21 mouse cellular contexts compared by ENCODE assay signal in the genomic region with DNA sequence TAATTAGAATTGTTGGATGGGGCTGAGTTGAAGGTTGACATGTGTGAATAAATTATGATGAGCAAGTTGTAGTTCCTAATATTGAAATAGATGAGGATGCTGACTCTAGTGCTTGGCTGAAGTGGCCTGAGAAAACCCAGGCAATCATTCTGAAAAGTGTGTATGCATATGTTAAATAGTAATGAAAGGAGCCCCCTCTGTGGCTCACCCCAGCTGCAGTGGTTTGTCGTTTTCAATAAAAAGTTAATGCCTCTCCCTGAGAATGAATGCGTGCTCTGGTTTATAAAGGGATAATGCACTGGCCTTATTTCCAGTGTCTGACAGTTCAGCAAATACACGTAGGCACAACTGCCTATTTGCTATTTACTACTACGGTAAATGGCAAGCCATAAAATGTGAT.
DNase-seq lines count a peak whose midpoint lies in the region; ATAC-seq lines count a peak whose summit lies in the region.
"Had no signal": no experiment of that assay in that cellular context is flagged by ENCODE, and none has a peak within 500 bp of the region (broad histone marks: within the 10 kb centered on the region; RNA-seq: fewer than 3 reads in every experiment).

No protein-coding gene starts in this region.

- no peak overlapping the region for H3K4me3 ChIP-seq in hindbrain, embryonic 16.5 days (ENCODE audit: low read length)
- H3K4me3 ChIP-seq in hindbrain, embryonic 10.5 days: no peak overlapping the region
- no peak overlapping the region for H3K4me3 ChIP-seq in midbrain, embryonic 15.5 days
- no peak overlapping the region for H3K4me3 ChIP-seq in neural tube, embryonic 15.5 days (replicated peaks)
- H3K4me3 ChIP-seq: embryonic facial prominence, embryonic 13.5 days; forebrain, embryonic 13.5 days; heart, adult 2 months; heart, embryonic 15.5 days; hindbrain, embryonic 15.5 days had no signal

- DNase-seq in hindbrain, embryonic 10.5 days (ENCODE audit: low spot score): no peak
- peak; percentile 10 for DNase-seq in retina, postnatal 1 day
- DNase-seq in retina, embryonic 14.5 days (ENCODE audit: low spot score): no peak
- DNase-seq in T-cell, adult 2 months (ENCODE audit: low spot score): no peak
- no peak for DNase-seq in B cell, adult 2 months
- DNase-seq: adrenal gland, adult 8-10 months; adrenal gland, postnatal 36 days; cerebellum, adult 11 months; cerebellum, adult 8-10 months; cerebellum, postnatal 25 days; gastrocnemius, postnatal 14 days; heart, adult 2 months; heart, postnatal 14 days had no signal

- H3K36me3 ChIP-seq in hindbrain, embryonic 16.5 days (ENCODE audit: control insufficient read depth, insufficient read depth, low read length): no peaks in the 10 kb centered on the region
- no peaks in the 10 kb centered on the region for H3K36me3 ChIP-seq in hindbrain, embryonic 10.5 days
- H3K36me3 ChIP-seq in midbrain, embryonic 15.5 days (replicated peaks): no peaks in the 10 kb centered on the region
- H3K36me3 ChIP-seq in neural tube, embryonic 15.5 days: no peaks in the 10 kb centered on the region
- H3K36me3 ChIP-seq: embryonic facial prominence, embryonic 13.5 days; heart, embryonic 15.5 days; hindbrain, embryonic 15.5 days had no signal

- 0 out of 2 replicates have a peak, but pooled peaks have one; percentile 42 for ATAC-seq in hindbrain, embryonic 16.5 days
- peak; percentile 76 for ATAC-seq in midbrain, embryonic 15.5 days (replicated peaks)
- ATAC-seq in neural tube, embryonic 15.5 days (ENCODE audit: low FRiP score): peak; percentile 61
- ATAC-seq: forebrain, embryonic 13.5 days had no signal

- no peak overlapping the region for H3K27ac ChIP-seq in hindbrain, embryonic 16.5 days (ENCODE audit: low read depth, low read length)
- H3K27ac ChIP-seq in hindbrain, embryonic 10.5 days: no peak overlapping the region
- H3K27ac ChIP-seq in midbrain, embryonic 15.5 days: no peak overlapping the region
- H3K27ac ChIP-seq in neural tube, embryonic 15.5 days (replicated peaks): no peak overlapping the region
- H3K27ac ChIP-seq: embryonic facial prominence, embryonic 13.5 days; forebrain, embryonic 13.5 days; heart, adult 2 months; heart, embryonic 15.5 days; hindbrain, embryonic 15.5 days had no signal

- H3K27me3 ChIP-seq in hindbrain, embryonic 16.5 days (replicated peaks; ENCODE audit: control insufficient read depth, insufficient read depth, low read length): no peaks in the 10 kb centered on the region
- no peaks in the 10 kb centered on the region for H3K27me3 ChIP-seq in hindbrain, embryonic 10.5 days (ENCODE audit: insufficient read depth, poor library complexity, severe bottlenecking)
- H3K27me3 ChIP-seq in midbrain, embryonic 15.5 days (replicated peaks): no peaks in the 10 kb centered on the region
- H3K27me3 ChIP-seq in neural tube, embryonic 15.5 days (replicated peaks): no peaks in the 10 kb centered on the region
- H3K27me3 ChIP-seq: embryonic facial prominence, embryonic 13.5 days; forebrain, embryonic 13.5 days; heart, embryonic 15.5 days; hindbrain, embryonic 15.5 days had no signal

- 60% methylated on average over 4 of the region's 4 CpGs for WGBS in hindbrain, embryonic 16.5 days
- 81% methylated on average over 4 of the region's 4 CpGs for WGBS in hindbrain, embryonic 10.5 days
- WGBS in midbrain, embryonic 15.5 days: 27% methylated on average over 4 of the region's 4 CpGs
- WGBS in neural tube, embryonic 15.5 days: 30% methylated on average over 4 of the region's 4 CpGs

- H3K9ac ChIP-seq in hindbrain, embryonic 16.5 days (ENCODE audit: low read depth, low read length): no peak overlapping the region
- no peak overlapping the region for H3K9ac ChIP-seq in midbrain, embryonic 15.5 days
- H3K9ac ChIP-seq in neural tube, embryonic 15.5 days (replicated peaks): no peak overlapping the region
- H3K9ac ChIP-seq: embryonic facial prominence, embryonic 13.5 days; forebrain, embryonic 13.5 days; heart, embryonic 15.5 days; hindbrain, embryonic 15.5 days had no signal

- H3K9me3 ChIP-seq in hindbrain, embryonic 16.5 days (ENCODE audit: control insufficient read depth, low read length): no peaks in the 10 kb centered on the region
- no peaks in the 10 kb centered on the region for H3K9me3 ChIP-seq in hindbrain, embryonic 10.5 days
- no peaks in the 10 kb centered on the region for H3K9me3 ChIP-seq in midbrain, embryonic 15.5 days
- H3K9me3 ChIP-seq in neural tube, embryonic 15.5 days (replicated peaks): no peaks in the 10 kb centered on the region
- H3K9me3 ChIP-seq: embryonic facial prominence, embryonic 13.5 days; forebrain, embryonic 13.5 days; heart, embryonic 15.5 days; hindbrain, embryonic 15.5 days had no signal

- H3K4me2 ChIP-seq in hindbrain, embryonic 16.5 days (ENCODE audit: low read length): no peak overlapping the region
- H3K4me2 ChIP-seq in midbrain, embryonic 15.5 days: no peak overlapping the region
- no peak overlapping the region for H3K4me2 ChIP-seq in neural tube, embryonic 15.5 days
- H3K4me2 ChIP-seq: embryonic facial prominence, embryonic 13.5 days; forebrain, embryonic 13.5 days; heart, embryonic 11.5 days; heart, embryonic 15.5 days; hindbrain, embryonic 15.5 days had no signal

- no peaks in the 10 kb centered on the region for H3K4me1 ChIP-seq in hindbrain, embryonic 16.5 days (ENCODE audit: control insufficient read depth, insufficient read depth, low read depth, low read length)
- H3K4me1 ChIP-seq in hindbrain, embryonic 10.5 days (replicated peaks): no peaks in the 10 kb centered on the region
- H3K4me1 ChIP-seq in midbrain, embryonic 15.5 days: no peaks in the 10 kb centered on the region
- no peaks in the 10 kb centered on the region for H3K4me1 ChIP-seq in neural tube, embryonic 15.5 days
- H3K4me1 ChIP-seq: embryonic facial prominence, embryonic 13.5 days; forebrain, embryonic 13.5 days; heart, embryonic 15.5 days; hindbrain, embryonic 15.5 days had no signal
